ENCODE assay signal across 8 mouse cellular contexts in genomic region chr10:68238707-68239425, GRCm38 (mm10). TPM values are rescaled to one million over a fixed set of nuclear protein-coding genes. Genes with fewer than 3 reads are reported as not detected.
DNase-seq lines count a peak whose midpoint lies in the region; ATAC-seq lines count a peak whose summit lies in the region.

No protein-coding gene starts in this region.

- H3K27ac ChIP-seq in kidney, embryonic 14.5 days (ENCODE audit: low read depth, low read length): peak overlapping the region; percentile 18; the same call in 1 of the 2 replicates
- H3K27ac ChIP-seq in limb, embryonic 12.5 days: peak overlapping the region; percentile 67
- no peak overlapping the region for H3K27ac ChIP-seq in hindbrain, embryonic 10.5 days

- H3K9ac ChIP-seq in kidney, embryonic 14.5 days (ENCODE audit: low read depth, low read length): no peak overlapping the region
- no peak overlapping the region for H3K9ac ChIP-seq in limb, embryonic 12.5 days (replicated peaks)

- H3K9me3 ChIP-seq in kidney, embryonic 14.5 days (ENCODE audit: control insufficient read depth, low read length): no peaks in the 10 kb centered on the region
- H3K9me3 ChIP-seq in limb, embryonic 12.5 days: no peaks in the 10 kb centered on the region
- H3K9me3 ChIP-seq in hindbrain, embryonic 10.5 days: no peaks in the 10 kb centered on the region

- no peak overlapping the region for H3K4me2 ChIP-seq in kidney, embryonic 14.5 days (replicated peaks; ENCODE audit: low read depth, low read length)
- no peak overlapping the region for H3K4me2 ChIP-seq in limb, embryonic 12.5 days

- WGBS in kidney, embryonic 14.5 days: 45% methylated on average over 5 of the region's 5 CpGs
- WGBS in limb, embryonic 12.5 days: 59% methylated on average over 5 of the region's 5 CpGs
- 52% methylated on average over 5 of the region's 5 CpGs for WGBS in hindbrain, embryonic 10.5 days

- no peak overlapping the region for H3K4me3 ChIP-seq in kidney, embryonic 14.5 days (ENCODE audit: low read length)
- H3K4me3 ChIP-seq in limb, embryonic 12.5 days (replicated peaks): no peak overlapping the region
- no peak overlapping the region for H3K4me3 ChIP-seq in hindbrain, embryonic 10.5 days

- no peak for ATAC-seq in kidney, embryonic 14.5 days (ENCODE audit: low FRiP score, low TSS enrichment)
- no peak for ATAC-seq in limb, embryonic 12.5 days (ENCODE audit: insufficient number of reproducible peaks, insufficient read depth, low FRiP score, low TSS enrichment, low read depth)

- H3K36me3 ChIP-seq in kidney, embryonic 14.5 days (ENCODE audit: control insufficient read depth, insufficient read depth, low read length): peaks cover 44% of the 10 kb centered on the region
- peaks cover 47% of the 10 kb centered on the region for H3K36me3 ChIP-seq in limb, embryonic 12.5 days
- peaks cover 30% of the 10 kb centered on the region for H3K36me3 ChIP-seq in hindbrain, embryonic 10.5 days

- no peak for DNase-seq in kidney, postnatal 10 days
- DNase-seq in A20 (ENCODE audit: low read depth, low spot score) (peak; percentile 23), R1 (ENCODE audit: low read depth, low spot score) (peak; percentile 36)
- DNase-seq in hindbrain, embryonic 10.5 days (ENCODE audit: low spot score): no peak
- DNase-seq in left cerebral cortex, adult 8-10 months (ENCODE audit: low spot score in 2 of 2): no peak
- DNase-seq in cerebellum, adult 8-10 months: no peak

- H3K4me1 ChIP-seq in kidney, embryonic 14.5 days (ENCODE audit: control insufficient read depth, insufficient read depth, low read length): peaks cover 7% of the 10 kb centered on the region
- H3K4me1 ChIP-seq in limb, embryonic 12.5 days (replicated peaks): peaks cover 24% of the 10 kb centered on the region
- H3K4me1 ChIP-seq in hindbrain, embryonic 10.5 days (replicated peaks): peaks cover 4% of the 10 kb centered on the region; the same call in 1 of the 2 replicates

- H3K27me3 ChIP-seq in kidney, embryonic 14.5 days (ENCODE audit: control insufficient read depth, insufficient read depth, low read length): no peaks in the 10 kb centered on the region
- no peaks in the 10 kb centered on the region for H3K27me3 ChIP-seq in limb, embryonic 12.5 days
- no peaks in the 10 kb centered on the region for H3K27me3 ChIP-seq in hindbrain, embryonic 10.5 days (ENCODE audit: insufficient read depth, poor library complexity, severe bottlenecking)

RNA-seq across cellular contexts. Expression of gene Arid5b, which starts 39.7 kb away (rescaled TPM):
- 36.1 and 42.9 TPM in 2 replicates for polyA plus RNA-seq in kidney, embryonic 14.5 days (2014; fragmentation: Nextera tagmentation; extraction: Ambion mirVana)
- 45.2 and 48.0 TPM in 2 replicates for polyA plus RNA-seq in limb, embryonic 12.5 days (2016; fragmentation: Nextera tagmentation; extraction: Ambion mirVana)
- 11.7 and 14.2 TPM in 2 replicates for polyA plus RNA-seq in hindbrain, embryonic 10.5 days (2016; fragmentation: Nextera tagmentation; extraction: Ambion mirVana)
- total RNA-seq in left cerebral cortex, adult 8-10 months (2022): 10 to 100 TPM; 25.1 to 30.5 (median 26.5) TPM

Comparison
In these comparisons a context has a peak if more than half of its experiments do, and no peak if none do; other contexts are left out.
1. DNase-seq: peak in A20 (single experiment) and R1 (single experiment); none in kidney, postnatal 10 days (single experiment), hindbrain, embryonic 10.5 days (single experiment), left cerebral cortex, adult 8-10 months (0 of 2) and cerebellum, adult 8-10 months (single experiment).